Mouse (Mus musculus) forelimb bud, embryonic 11.5 days (tissue): Measurements from ENCODE around the gene Xrcc1.

Experiments used
- DNase-seq: peaks from one replicate; pipeline ENCODE4 v3.0.0-alpha.2; 2012; ENCODE audit warnings: low read depth, low spot score

Xrcc1 gene

DNA sequence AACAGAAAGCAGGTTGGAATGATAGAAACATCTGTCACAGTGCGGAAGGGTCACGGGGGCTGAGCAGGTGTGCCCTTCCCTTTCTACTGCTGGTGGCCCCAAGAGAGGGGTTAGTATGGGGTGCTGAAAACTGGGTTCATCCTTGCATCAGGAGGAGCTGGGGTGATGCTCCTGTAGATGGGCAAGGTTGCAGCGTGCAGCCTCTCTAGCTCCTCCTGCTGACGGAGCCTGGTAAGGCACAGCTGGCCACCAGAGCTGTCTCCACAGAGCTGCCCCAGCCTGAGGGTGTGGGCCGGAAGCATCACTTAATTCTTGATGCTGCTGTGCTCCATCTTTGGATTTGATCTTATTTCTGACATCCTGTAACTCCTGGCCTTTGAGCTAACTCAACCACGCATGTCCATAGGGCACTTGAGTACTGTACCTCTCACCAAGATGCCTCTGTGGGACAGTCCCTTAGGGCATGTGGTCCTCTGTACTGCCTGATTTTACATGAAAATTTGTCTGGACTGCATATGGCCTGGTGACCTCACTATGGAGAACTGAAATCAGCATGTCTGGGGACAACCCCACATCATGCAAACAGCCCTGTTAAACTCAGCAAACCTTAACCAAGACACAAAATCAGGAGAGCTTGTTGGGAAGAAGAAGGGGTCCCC lies 18.6 kb downstream of the Xrcc1 start:
- DNase-seq, result peak; percentile 63

- no peak for DNase-seq
These were observed 19.5 kb downstream of the Xrcc1 start for GRCm38 (mm10) chr7:24565627-24566026.

GRCm38 (mm10) chr7:24566206-24566605 lies 20.1 kb downstream of the Xrcc1 start:
- no peak for DNase-seq

DNA sequence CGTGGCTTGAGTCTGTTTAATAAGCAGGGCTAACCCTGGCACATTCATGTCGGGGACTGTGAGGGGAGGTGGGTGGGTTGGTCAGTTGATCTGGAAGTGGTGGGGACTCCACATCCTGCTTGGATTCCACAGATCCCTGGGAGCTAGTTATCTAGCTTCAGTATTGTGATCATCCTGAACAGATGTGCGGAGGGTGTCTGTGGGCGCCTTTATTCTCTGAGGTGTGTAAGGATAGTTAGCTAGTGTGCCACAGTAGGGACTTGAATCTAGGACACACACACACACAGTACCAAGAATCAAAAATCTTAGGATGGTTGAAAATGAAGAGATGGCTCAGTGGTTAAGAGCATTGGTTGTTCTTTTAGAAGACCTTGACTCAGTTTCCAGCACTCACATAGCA lies 22.4 kb downstream of the Xrcc1 start:
- no peak for DNase-seq

- DNase-seq, result no peak
These were observed 25.0 kb downstream of the Xrcc1 start for GRCm38 (mm10) chr7:24571071-24571470.

GRCm38 (mm10) chr7:24572455-24572854 lies 26.4 kb downstream of the Xrcc1 start:
- DNase-seq, result no peak

GRCm38 (mm10) chr7:24574224-24574796 lies 28.2 kb downstream of the Xrcc1 start:
- DNase-seq, result no peak

GRCm38 (mm10) chr7:24577811-24578210 lies 31.7 kb downstream of the Xrcc1 start:
- DNase-seq, result no peak

GRCm38 (mm10) chr7:24584876-24585275 lies 38.8 kb downstream of the Xrcc1 start:
- DNase-seq, result no peak

DNA sequence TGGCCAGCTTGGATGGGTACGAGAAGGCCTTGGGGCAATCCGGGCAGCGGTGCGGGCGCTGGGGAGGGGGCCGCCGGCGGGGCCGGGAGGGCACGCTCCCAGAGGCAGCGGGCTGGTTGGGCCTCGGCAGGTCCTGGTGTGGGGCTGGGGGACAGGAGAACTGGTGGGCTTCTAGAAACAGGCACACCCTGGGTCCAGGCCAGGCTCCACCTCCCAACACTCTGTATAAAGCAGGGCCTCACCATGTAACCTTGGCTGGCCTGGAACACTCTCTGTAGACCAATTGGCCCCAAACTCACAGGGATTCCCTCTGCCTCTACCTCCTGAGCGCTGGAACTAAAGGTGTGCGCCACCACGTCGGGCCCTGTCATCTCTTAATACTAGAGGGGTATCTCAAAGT lies 39.9 kb downstream of the Xrcc1 start:
- no peak for DNase-seq

DNA sequence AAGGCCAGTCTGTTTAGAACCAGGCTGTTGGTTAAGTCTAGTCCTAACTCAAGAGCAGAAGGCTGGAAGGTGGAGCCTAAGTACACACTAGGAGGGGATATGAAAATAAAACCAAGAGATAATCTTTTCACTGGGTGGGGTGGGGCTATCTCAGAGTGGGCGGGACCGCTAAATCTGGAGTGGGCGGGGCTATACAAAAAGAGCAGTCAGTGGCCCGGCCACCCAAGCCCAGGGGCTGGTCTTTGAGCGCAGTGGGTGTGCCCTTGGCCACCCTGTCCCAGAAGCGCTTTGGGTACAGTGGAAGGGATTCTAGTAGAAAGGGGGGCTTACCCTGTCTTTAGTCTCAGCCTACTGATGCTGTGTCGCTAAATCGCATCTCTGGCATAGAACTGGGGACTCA lies 40.7 kb downstream of the Xrcc1 start:
- no peak for DNase-seq

GRCm38 (mm10) chr7:24587330-24588105 lies 41.4 kb downstream of the Xrcc1 start, which contains the start of the genes Ethe1 and Zfp575:
Gene Ethe1, plus strand, starts transcription at chr7:24587543.
Gene Zfp575, minus strand, starts transcription at chr7:24587641.
- peak; percentile 80 for DNase-seq

DNA sequence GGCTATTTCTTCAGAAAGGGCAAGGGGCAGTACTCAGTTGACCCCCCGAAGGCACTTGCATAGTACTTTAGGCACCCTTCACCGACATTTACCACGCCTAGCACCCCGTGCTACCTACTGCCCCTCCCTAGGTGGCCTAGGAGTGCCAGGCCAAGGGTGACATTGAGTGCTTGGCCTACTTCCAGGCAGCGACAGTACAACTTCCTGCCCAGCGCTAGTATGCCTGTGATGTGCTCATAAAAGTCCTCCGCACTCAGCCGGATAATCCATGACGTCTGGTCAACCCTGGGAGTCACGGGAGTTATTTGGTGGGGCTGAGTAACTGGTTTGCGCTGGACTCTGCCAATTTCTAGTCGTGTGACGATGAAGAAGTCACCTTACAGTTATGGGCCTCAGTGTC lies 42.2 kb downstream of the Xrcc1 start:
- DNase-seq, result no peak

- no peak for DNase-seq
These were observed 45.6 kb downstream of the Xrcc1 start for GRCm38 (mm10) chr7:24591735-24592134.

- DNase-seq, result no peak
These were observed 46.1 kb downstream of the Xrcc1 start for GRCm38 (mm10) chr7:24592163-24592562.

DNA sequence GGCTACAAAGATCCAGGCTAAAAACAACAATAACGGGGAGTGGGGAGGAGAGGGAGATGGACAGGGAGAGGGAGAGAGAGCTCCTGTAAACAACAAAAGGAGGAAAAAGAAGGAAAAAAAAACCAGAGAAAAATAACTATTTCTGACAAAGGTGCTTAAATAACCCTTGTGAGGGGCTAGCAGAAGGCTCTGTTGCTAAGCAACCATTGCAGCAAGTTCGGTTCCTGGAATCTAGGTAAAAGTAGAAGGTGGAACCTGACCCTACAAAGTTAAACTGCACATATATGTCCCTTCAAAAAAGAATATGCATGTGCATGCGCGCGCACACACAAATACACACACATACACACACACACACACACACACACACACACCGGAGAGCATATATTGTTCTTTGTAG lies 46.7 kb downstream of the Xrcc1 start:
- DNase-seq, result no peak

DNA sequence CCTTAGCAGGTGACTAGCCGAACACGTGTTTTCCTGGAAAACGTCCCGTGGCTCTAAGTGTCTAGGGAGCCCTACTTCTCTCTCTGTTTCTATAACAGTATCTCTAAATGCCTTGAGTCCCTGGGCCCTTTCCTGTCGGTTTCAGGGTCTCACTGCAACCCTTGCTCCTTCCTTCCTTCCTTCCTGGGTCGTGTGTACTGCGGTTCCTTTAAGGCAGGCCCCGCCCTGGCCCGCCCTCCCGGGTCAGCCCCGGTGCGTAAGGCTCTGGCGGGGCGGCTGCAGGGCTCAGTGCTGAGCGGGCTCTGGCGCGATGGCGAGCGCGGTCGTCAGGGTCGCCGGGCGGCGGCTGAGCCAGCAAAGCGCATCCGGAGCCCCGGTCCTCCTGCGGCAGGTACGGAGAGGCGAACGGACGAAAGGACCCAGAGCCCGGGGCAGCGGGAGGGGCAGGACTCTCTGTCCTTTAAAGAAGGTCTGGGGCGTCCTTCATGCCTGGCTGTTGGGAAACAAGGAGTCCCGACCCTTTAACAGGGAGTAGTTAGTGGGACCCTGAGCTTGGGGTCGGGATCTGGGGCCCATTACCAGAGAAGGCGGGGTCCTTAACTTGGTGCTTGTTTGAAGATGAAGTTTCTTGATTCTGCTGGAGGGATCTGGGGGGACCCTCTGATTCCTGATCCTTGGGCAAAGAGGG lies 47.7 kb downstream of the Xrcc1 start:
- DNase-seq, result peak; percentile 54

- DNase-seq, result no peak
These were observed 48.3 kb downstream of the Xrcc1 start for GRCm38 (mm10) chr7:24594309-24594803.

DNA sequence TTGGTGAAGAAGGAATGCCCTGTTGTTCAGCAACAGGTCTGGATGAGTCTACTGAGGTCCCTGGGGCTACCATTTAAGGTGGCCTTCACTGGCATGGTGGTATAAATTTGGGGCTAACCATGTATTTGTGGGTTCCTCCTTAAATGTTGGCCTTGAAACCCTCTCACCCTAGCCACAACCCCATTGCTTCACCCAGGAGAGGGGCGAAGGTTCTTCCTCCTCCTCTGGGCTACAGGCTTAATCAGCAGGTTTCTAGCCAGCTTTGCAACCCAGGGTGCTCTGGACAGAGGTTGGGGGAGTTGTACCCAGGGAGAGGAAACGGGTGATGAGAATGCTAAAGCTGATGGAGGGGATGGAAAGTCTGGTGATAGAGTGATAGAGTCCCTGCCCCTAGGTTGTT lies 49.4 kb downstream of the Xrcc1 start:
- no peak for DNase-seq

DNA sequence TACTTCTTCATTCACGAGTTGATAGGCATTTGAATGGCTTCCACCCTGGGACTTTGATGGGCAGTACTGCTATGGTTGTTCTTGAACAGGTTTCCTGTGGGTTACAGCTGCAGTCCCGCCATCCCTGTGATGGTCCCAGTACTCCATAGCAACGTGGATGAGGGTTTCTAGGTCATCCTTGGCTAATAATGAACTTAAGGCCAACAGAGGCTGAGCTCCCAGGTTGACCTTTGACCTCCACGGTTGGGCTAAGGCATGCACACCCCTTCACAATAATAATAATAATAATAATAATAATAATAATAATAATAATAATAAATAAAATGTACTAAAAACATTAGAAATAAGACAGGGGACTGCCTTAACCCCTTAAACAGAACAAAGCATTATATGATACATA lies 52.0 kb downstream of the Xrcc1 start:
- DNase-seq, result no peak

DNA sequence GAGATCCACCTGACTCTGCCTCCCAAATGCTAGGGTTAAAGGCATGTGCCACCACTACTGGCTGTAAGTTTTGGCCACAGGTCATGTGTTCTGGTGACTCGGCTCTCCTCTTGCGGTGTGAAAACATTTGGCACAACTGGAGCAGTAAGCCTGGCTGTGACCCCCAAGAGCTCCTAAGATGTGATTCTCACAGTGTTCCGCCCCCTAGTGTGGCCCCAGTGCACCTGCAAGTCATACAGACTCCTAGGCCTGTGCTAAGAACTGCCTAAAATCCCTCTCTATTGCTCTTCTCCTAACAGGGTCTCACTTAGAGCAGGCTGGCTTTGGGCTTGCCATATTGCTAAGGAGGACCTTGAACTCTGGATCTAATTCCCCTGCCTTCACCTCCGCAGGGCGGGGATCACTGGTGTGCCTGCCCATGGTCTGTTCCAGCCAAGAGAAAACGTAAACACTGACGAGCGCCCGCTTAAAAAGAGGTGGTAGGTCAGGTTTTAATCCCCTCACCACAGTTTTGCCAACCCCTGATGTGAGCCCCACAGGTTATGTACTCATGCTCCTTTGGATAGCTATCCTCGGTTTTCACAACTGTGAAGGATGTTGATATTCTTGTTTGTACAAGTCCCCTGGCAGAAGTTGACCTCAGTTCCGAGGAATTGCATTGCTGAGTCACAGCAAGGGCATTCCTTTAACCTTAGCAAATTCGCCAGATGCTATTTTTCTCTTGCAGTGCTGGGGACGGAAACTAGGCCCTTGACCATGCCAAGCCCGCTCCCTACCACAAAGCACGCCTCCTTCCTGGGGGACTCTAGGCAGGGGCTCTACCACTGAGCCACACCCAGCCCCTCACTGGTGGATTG lies 53.4 kb downstream of the Xrcc1 start:
- DNase-seq, result no peak
